Mouse (Mus musculus) heart, postnatal 0 days (tissue): ENCODE results near the gene Slc25a20.

Source experiments
- CTCF ChIP-seq: IDR thresholded peaks from 2 replicates; pipeline ENCODE4 v1.5.1; 2016; ENCODE audit warnings: antibody characterized with exemption, control low read depth, low read depth
- EP300 ChIP-seq: IDR thresholded peaks from 2 replicates; pipeline ENCODE4 v1.6.1; 2016; ENCODE audit warnings: antibody characterized with exemption, low read depth

DNA sequence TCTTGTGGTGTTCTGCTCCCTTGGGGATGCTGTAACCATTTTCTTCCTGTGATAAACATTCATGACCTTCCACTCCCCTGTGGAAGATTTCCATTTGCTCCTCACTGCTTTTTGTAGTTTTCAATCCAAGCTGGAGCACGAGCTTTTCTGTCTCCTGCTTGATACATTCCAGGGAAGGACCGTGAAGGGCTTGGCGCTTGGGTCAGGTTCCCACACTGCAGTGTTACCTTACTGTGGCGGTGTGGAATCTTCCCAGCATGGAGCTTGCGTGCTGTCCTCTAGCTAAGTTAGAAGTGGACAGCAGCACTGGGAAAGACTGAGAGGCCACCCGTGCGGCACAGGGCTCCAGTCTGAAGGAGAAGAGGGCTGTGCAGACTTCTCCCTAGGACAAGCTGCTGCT lies 42.7 kb downstream of the Slc25a20 start:
- TF ChIP-seq CTCF (no peak), EP300 (no peak)
